Mouse (Mus musculus) right cerebral cortex, postnatal 4 days (tissue): ENCODE data around the gene Fshr.
"Not testable (repeated sequence)": the region's sequence is repeated elsewhere in the genome, so short reads cannot be mapped to it uniquely, and the experiment has no call there.

ENCODE experiments used
- DNase-seq: peaks from one replicate; pipeline ENCODE4 v3.0.0-alpha.2; 2022

The Fshr gene

DNA sequence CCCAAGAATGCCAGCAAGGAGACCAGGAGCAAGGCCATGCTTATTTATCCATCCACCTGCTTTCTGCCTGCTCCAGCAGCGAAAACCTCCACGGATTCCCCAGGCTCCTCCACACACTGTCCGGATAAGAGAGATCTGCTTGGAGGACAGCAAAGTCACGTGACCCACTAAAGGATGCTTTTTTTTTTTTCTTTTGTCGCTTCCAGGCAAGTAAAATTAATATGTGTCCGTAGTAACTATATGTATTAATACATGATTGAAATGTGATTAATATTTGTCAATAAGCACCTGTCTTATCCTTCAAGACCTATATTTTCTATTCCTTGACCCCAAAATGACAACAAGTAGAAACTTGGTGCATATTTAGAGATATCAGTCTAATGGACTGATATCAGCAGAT lies at the start of gene Fshr:
Gene Fshr, minus strand, starts transcription at position 101 of the 400 bp plus-strand sequence.
- no peak for DNase-seq

DNA sequence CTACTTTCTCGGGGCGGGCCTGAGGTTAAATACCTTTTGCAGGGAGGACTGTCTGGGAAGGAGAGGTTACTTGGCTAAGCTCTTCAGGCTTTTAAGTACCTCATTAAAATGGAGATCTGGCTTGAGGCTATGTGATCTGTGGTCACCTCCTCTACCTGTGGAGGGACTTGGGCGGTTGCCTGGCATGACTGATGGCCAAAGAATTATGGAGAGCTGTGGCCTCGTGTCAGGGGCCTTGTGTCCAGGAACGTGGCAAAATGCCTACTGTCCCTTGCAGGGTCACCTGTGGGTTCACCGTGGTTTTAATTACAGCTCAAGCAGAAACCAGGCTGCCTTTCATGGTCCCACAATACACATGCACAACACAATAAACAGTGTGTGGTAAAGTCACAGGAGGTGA lies 1.7 kb upstream of the Fshr start:
- no peak for DNase-seq

DNA sequence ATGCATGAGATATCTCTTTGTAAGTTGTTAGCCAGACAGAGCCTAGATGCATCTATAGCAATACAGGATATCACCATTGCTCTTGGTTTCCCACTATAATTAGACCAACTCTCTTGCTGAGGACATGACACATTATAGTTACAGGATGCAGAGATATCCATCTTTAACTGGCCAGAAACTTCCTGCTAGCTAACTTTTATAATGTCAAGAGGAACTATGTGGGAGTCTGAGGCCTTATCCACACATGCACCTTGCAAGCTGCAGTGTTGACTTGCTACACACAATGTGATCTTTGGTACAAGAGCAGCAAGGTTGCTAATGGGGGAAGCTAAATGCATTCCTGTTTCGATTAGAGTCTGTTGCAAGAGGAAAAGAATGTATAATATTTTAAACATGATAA lies 26.9 kb downstream of the Fshr start:
- no peak for DNase-seq

DNA sequence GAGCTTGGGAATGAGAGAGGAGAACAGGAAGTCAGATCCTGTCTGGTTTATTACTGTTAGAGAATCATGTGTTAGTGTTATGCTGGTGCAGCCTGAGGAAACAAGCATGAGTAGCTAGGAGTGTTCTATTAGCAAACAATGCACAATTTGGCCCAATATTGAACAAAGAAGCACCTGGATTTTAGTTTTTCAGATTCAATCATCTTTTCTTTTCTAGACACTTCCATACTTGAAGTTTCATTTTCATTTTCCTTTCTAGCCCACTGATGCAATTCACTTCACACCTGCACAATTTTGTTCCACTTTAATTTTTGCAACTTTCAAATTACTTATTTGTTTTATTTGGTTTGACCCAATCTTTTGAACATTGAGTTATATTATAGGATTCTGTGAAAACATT lies 35.7 kb downstream of the Fshr start:
- DNase-seq, result no peak

DNA sequence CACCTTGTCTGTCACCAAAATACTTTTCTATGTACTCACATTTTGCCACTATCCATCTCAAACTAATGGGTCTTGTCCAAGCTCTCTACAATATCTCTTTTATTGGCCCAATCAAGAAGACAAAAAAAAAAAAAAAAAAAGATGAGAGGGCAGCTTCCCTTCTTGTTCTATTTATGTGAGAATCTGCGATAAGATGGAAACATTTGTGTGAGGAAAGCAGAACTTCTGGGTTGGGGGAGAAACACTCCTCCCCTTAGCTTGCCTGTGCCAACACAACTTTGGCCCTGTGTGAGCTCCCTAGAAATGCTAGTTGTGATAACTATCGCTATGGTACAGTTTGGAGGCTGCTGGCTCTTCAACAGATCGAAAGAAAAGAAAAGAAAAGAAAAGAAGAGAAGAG lies 38.0 kb downstream of the Fshr start:
- no peak for DNase-seq

DNA sequence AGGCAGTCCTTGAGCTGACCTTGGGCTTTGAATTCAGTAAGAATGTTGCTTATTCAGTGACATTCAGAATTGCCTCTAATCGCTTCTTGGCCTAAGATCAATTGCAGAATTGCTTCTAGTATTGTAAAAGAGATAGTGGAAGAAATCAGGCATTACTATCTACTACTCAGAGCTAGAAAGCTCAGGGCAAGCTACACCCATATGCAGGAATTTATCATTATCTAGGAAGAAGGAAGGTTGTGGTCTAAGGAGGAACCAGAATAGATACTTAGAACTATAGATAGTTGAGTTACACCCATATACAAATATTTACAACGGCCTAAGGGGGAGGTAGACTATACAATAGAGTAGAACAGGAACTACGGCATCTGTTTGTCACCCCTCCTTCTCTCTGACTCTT lies 41.1 kb downstream of the Fshr start:
- DNase-seq, result not testable (repeated sequence)

DNA sequence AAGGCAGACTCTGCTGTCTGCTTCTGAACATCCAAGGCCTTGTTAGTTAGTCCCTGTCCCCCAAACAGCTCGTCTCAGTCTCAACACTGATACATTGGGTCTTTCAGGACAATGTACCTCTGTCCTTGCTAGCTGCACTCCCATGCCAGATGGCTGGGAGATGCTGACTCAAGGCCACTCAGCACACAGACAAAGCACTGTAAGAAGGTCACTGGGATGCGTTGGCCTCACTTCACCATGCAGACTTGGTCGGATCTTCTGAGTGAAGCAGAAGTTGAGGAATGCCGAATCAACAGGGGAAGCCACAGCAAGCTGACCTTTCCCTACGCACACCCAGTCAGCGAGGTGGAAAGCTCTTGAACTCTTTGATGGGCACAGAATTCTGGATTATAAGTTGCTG lies 55.7 kb downstream of the Fshr start:
- no peak for DNase-seq

DNA sequence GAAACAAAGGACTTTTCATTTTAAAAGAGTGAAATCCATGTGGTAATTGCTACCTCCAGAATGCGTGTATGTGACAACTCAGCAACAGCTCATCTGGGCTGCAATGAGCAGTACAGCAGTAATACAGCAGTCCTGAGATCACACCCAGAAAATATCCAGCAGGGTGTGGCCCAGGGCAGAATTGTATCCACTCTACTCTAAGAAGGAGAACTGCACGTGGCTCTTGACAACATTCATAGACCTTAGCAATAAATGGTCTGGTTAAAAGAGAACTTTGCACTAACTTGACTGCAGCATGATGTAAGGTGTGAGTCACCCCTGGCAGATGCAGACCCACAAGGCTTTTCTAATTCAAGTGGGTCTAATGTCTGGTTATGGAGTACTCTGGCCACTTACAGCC lies 80.5 kb downstream of the Fshr start:
- no peak for DNase-seq

DNA sequence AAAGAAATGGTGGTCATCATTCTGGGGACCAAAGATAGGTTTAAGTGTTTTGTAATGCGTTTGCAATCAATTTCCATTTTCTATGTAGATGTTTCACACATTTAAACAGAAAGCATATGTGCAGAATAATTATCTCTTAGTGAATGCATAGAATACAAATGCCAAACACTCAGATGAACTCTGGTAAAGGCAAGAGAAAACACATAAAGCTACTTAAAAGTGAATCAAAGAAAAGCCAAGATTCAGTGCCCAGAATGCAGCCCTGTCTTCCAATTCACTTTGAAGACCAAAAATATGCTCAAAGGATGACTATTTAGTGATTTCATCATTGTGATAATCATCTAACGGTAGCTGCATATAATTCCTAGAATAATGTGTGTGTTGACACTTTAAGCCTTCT lies 81.2 kb downstream of the Fshr start:
- no peak for DNase-seq

DNA sequence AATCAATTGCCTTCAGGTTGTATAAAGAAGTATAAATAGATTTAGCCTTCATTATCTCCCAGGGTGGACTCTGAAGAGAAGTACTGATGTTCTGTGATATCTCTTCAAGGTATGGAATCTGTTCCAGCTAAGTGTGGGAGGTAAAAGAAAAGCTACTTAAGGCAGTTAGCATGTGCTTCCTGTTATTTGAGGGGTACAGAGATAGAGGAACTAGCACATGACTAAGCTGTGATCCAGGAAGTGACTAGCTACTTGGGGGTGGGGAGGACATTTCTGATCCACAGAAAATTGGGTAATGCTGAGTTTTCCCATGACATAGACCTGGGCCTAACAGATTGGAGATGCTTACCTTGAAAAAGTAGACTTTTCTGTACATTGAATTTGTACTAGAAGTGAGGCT lies 86.5 kb downstream of the Fshr start:
- DNase-seq, result no peak

DNA sequence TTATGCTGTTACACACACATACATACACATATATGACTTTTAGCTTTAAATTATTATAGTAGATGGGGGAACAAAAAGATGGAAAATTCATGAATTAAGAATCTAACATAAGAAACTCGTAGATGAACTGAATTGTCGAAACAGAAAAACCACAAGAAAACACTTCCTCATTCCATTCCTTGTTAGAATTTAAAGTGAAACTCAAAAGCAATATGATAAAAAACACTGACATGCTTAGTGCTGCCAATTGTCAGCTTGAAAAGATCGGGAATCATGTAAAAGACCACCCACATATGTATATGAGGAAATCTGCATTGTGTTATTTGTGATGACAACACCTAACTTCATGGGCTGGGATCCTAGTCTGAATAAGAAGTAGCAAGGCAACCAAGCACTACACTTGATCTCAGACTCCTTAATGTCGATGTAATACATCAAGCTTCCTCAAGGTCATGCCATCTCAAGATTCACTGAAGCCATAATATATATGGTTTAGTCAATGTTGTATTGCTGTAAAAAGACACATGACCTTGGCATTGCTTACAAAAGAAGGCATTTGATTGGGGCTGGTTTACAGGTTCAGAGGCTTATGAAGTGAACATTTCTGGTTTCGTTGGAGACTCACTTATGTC lies 99.6 kb downstream of the Fshr start:
- DNase-seq, result no peak

DNA sequence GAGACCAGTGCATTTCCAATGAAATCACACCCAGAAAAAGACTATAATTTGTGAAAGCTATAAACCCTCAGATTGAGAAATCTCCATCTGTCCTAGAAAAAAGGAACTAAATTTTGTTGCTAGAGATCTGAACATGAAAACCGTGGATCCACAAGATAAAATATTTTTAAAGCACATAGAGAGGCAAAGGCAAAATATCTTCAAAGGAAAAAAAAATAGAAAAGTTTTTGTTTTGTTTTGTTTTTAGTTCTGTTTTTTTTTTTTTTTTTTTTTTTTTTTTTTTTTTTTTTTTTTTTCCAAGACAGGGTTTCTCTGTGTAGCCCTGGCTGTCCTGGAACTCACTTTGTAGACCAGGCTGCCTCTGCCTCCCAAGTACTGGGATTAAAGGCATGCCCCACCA lies 100.7 kb downstream of the Fshr start:
- DNase-seq, result not testable (repeated sequence)

DNA sequence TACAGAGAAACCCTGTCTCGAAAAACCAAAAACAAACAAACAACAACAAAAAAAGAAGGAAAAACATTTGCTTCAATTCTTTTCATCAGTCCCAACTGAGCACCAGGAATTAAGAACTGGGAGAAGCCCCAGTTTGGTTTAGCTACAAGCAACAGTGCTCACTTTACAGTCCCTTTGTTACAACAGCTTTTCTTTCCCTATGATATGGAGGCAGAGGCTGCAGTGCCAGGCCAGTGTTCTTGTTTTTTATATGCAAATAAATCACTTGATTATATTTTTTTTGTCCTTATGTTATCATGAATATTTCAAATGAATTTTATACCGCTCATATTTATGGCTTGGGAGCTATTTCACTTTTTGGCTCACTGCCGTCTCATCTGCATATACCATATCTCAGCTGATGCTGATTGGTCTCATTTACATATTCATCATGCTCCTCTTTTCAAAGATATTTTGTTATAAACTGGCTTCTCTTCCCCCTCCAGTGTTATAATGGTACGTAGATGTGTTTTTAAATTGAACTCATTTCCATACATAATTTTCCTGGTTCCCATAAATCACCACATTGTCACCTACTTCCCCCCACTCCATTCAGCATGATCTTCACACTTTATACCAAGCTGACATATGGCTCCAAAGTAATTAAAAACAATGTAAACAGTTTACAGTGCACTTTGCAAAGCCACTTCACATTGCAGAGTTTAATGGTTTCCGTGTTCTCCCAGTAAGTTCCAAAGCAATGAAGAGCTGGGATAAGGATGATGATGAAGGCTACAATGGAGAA lies 110.6 kb downstream of the Fshr start:
- DNase-seq, result no peak

DNA sequence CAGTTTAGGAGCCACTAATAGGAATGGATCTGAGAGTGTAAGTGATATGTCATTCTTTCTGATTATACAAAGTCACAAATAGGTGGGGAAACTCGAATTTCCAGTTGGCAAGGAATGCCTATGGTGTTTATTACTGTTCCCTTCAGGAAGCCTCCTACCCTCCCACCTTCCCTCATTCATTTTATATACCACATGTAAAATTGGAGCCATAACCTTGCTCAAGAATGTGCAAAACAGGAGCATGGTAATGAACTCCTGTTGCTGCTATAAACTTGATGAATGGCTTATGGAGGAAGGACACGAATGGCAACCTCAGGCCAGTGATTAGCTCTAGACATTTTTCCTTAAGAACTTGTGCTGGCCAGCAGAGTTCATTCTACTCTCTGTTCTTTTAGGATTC lies 117.6 kb downstream of the Fshr start:
- no peak for DNase-seq

DNA sequence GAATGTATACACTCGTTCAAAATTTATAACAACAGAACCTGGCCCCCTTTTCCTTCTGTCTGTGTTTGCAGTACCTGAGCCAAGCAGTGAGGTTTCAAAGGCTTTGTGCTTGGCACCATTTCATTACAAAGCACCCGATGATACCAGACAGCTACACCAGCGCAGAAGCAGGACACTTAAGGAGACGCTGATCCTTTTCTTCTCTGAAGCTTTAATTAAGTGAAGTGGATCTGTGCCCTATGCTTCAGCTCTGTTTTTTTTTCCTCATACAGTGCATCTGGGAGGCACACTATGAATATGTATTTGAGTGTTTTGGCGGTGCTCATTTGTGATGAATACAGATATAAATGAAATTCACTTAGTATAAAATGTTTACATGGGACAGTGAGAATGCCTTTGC lies 120.8 kb downstream of the Fshr start:
- no peak for DNase-seq

DNA sequence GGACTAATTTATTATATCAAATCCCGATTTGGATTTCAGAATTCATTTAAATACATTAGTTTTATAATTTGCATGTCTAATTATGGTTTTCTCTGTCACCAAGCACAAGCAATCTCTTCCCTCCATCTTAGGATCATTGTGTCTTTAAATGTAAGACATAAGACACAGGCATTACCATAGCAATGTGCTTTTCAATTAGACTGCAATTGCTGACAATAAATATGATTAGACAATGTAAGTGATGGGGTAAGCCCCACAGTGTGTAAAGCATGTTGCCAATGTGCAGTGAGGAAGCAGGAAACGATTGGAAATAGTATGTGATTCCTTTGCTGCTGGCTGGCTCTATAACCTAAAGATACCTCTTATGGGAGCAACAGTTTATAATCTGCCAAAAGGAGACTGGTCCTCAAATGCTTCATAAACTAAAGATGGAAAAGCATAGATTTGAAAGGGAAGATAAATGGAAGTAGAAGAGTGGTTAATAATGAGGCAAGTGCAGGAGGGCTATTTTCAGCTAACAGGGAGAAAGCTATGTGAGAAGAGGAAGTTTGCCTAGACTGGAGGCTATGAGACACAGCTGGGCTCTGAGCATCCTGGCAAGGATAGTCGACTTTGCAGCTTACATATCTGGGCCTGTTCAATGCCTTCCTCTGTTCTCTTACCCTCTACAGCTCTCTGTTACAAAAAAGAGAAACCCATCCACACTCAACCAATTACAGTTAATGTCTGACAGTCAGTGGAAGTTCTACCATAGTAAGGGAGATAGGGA lies 136.0 kb downstream of the Fshr start:
- no peak for DNase-seq

DNA sequence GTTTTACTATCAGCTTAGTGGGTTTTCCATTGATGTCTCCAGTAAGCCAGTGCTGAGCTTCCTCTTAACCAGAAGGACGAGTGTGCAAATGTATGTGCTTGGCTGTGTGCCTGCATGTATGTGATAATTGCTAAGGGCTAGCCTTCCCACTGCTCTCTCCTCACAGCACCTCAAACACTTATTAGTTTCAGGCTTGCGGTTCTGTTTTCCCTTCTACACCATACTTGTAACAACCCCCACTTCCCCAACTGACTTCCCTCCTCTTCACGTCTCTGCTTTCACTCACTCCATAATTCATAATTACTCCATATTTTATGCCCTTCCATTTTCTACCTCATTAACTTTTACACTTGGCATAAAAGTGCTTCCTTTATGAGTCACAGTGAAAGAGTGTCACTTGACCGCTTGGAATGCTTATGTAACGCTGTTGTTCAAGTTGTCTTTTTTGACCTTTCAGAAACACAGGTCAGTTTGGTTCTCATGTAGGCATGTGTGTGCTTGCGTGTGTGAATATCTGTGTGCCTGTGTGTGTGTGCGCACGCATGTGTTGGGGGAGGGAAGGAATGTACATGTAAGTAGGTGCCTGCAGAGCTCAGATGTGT lies 138.0 kb downstream of the Fshr start:
- DNase-seq, result no peak

DNA sequence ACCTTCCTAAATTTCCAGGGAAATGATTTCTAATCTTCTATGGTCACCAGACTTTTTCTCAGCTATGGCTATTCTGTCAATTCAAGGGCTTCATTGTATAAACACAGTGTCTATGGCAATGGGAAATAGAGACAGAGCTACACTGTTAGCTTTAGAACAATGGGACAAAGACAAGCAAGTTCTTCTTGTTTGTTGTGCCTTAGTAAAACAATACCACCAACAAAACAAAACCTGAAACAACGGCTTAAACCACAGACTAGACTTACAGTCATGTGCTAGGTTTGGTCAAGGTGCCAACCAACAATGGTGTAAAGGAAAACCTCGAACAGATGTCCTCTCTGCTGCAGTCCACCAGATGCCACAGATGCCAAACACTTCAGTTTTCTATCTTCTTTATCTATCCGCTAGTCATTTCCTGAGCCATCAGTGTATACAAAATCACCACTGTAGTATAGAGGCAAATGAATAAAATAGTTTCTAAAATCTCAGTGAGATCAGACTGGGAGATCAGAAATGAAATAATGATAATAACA lies 149.4 kb downstream of the Fshr start:
- DNase-seq, result no peak

DNA sequence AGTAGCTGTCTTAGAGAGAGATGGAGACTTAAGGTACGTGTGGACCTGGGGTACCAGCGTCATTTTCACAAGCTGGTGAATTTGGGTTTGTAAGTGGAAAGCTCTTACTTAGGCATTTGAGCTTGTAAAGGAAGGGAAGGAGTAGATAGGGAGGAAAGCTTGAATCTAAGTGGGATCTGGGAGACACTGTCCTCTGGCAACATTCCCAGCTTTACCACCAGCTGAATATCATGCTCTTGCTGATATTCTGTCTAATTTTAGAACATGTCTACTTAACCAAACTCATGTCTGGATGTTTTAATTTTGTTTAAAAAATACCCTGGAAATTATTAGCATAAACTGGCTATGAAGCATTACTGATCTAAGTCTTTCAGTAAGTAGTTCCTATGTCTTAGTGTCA lies 151.4 kb downstream of the Fshr start:
- no peak for DNase-seq

DNA sequence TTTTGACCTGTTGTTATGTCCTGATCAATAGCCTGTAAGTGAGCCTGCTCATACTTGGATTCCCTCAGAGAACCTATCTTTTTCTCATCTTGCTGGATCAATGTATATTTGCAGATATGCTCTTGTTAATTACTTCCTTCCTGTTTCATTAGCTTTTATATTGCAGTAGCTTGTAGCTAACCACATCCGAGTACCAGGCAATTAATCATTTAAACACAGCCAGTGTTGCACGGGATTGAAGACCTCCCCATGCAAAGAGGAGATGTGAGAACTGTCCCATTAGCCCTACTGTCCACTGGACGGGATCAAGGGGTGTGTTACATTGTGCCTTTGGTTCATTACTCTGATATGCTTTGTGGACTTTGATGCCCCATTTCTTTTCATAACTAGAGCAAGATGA lies 154.5 kb downstream of the Fshr start:
- no peak for DNase-seq

DNA sequence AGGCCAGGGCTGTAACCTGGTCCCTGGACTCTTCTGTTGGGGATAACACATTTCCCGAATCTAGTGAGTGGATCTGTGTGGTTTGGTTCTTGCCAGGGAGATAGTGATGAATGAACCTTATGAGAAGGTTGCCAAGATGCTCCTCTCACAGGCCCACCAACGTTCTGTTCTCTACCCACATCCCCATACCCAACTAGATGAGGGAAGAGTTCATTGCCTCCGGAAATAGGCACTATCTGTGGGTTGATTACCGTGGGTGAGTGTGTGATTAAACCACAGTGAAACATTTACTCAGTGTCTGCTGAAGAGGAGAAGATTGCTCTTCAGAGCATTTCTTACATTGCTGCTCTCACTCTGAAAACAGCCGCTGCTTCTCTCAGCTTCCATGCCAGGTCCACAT lies 163.8 kb downstream of the Fshr start:
- DNase-seq, result no peak

DNA sequence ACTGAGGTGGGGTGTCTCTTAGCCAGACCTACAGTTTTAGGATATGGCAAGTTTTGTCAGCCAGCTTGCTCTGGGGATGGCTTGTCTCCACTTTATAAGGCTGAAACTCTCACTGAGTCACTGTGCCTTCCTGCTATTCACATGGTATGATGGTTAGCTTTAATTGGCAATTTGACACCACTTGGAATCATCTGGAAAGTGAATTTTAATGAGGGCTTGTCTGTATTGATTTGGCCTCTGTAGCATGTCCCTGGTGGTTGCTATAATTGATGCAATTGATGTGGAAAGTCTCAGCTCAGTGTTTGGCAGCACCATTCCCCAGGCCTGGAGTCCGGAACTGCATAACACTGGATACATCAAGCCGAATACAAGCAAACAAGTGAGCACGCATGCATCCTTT lies 164.4 kb downstream of the Fshr start:
- no peak for DNase-seq

DNA sequence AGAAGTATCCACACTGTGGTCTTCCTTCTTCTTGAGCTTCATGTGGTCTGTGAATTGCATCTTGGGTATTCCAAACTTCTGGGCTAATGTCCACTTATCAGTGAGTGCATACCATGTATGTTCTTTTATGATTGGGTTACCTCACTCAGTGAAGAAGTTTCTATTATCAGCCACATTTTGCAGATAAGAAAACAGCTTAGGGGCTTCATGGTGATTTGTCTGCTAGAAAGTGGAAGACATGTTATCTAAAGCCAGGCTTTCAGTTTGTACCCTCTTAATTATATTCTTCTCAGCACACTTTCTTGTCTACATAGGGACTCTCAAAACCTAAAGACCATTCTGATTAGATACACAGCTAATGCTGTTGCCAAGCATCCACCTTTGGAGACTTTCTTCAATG lies 165.8 kb downstream of the Fshr start:
- no peak for DNase-seq
